Comparison of ENCODE assay signal across 9 mouse cellular contexts in the genomic region with DNA sequence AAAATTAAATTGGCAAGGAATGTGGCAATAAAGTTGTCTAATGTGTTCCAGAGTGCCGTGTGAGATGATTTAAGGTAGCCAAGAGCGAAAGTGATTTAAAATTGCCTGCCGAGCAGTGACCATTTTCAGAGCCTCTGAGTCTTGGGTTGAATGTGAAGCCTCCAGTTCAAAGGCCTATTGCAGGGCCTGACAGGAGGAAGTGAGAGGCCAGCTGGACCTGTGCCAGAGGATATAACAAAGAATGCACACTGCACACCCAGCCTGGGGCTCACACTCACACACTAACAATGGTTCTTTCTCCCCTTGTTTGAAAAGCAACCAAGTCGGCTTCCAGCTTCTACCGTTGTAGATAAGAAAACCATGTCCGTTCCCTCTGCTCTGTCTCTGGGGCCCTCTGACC.
DNase-seq lines count a peak whose midpoint lies in the region; ATAC-seq lines count a peak whose summit lies in the region.
"Had no signal": no experiment of that assay in that cellular context is flagged by ENCODE, and none has a peak within 500 bp of the region (broad histone marks: within the 10 kb centered on the region; RNA-seq: fewer than 3 reads in every experiment).

No protein-coding gene starts in this region.

- H3K4me1 ChIP-seq in hindbrain, embryonic 14.5 days (replicated peaks; ENCODE audit: control insufficient read depth, insufficient read depth, low read length): 0 out of 2 replicates have a peak, but pooled peaks cover 4% of the 10 kb centered on the region

- no peak overlapping the region for H3K4me3 ChIP-seq in hindbrain, embryonic 14.5 days (replicated peaks; ENCODE audit: low read length)
- H3K4me3 ChIP-seq: embryonic facial prominence, embryonic 15.5 days had no signal

- H3K27me3 ChIP-seq in hindbrain, embryonic 14.5 days (ENCODE audit: control insufficient read depth, insufficient read depth, low read length): no peaks in the 10 kb centered on the region
- H3K27me3 ChIP-seq: embryonic facial prominence, embryonic 15.5 days had no signal

- WGBS in hindbrain, embryonic 14.5 days: 34% methylated on average over 6 of the region's 6 CpGs

- ATAC-seq in hindbrain, embryonic 14.5 days (ENCODE audit: low FRiP score): no peak

- peak; percentile 94 for DNase-seq in heart, adult 11 months
- DNase-seq in heart, adult 8-10 months (ENCODE audit: low spot score): no peak
- peak; percentile 31 for DNase-seq in right cerebral cortex, postnatal 14 days
- DNase-seq in right cerebral cortex, adult 2 months (ENCODE audit: low spot score in 2 of 2): no peak
- DNase-seq in hindbrain, embryonic 14.5 days (ENCODE audit: low spot score): peak; percentile 62
- peak; percentile 39 for DNase-seq in mesoderm, embryonic 11.5 days (ENCODE audit: low read depth, low spot score)
- DNase-seq in spleen, adult 18-20 months: no peak
- no peak for DNase-seq in gastrocnemius, adult 8-10 months (ENCODE audit: low spot score in 2 of 2)

- H3K9ac ChIP-seq in hindbrain, embryonic 14.5 days: no peak overlapping the region
- H3K9ac ChIP-seq: embryonic facial prominence, embryonic 15.5 days had no signal

- H3K9me3 ChIP-seq in hindbrain, embryonic 14.5 days (ENCODE audit: control insufficient read depth, low read length): 0 out of 2 replicates have a peak, but pooled peaks cover 3% of the 10 kb centered on the region
- H3K9me3 ChIP-seq: embryonic facial prominence, embryonic 15.5 days had no signal

- H3K4me2 ChIP-seq in hindbrain, embryonic 14.5 days (replicated peaks): no peak overlapping the region
- H3K4me2 ChIP-seq: embryonic facial prominence, embryonic 15.5 days had no signal

- no peaks in the 10 kb centered on the region for H3K36me3 ChIP-seq in hindbrain, embryonic 14.5 days (replicated peaks; ENCODE audit: control insufficient read depth, insufficient read depth)
- H3K36me3 ChIP-seq: embryonic facial prominence, embryonic 15.5 days had no signal

- H3K27ac ChIP-seq in hindbrain, embryonic 14.5 days: 0 out of 2 replicates have a peak overlapping the region, but pooled peaks have one; percentile 32
- H3K27ac ChIP-seq: embryonic facial prominence, embryonic 15.5 days had no signal

Comparison
In these comparisons a context has a peak if more than half of its experiments do, and no peak if none do; other contexts are left out.
1. DNase-seq: peak in heart, adult 11 months (single experiment), right cerebral cortex, postnatal 14 days (single experiment), hindbrain, embryonic 14.5 days (single experiment) and mesoderm, embryonic 11.5 days (single experiment); none in heart, adult 8-10 months (single experiment), right cerebral cortex, adult 2 months (0 of 2), spleen, adult 18-20 months (0 of 2) and gastrocnemius, adult 8-10 months (0 of 2).